Mouse (Mus musculus) neutrophil, adult 5-6 weeks (primary cell): Measurements from ENCODE around the gene Vgf. TPM values are rescaled to one million over a fixed set of nuclear protein-coding genes. Genes with fewer than 3 reads are reported as not detected.

Source experiments
- ATAC-seq: fragments of 151-379, 151-347 bp; 2 replicates; pipeline ENCODE4 v1.8.0; 2017; ENCODE audit warnings: mild to moderate bottlenecking, moderate TSS enrichment; ENCODE audit not compliant: insufficient number of reproducible peaks, poor library complexity, low FRiP score, severe bottlenecking; ENCODE audit errors: extremely low read depth
- total RNA-seq: library from RNA; stranded (forward); fragments of 200-1000 nt; gene quantifications from 2 replicates; pipeline ENCODE4 v1.2.3, GENCODE M21; 2017

Gene Vgf
- total RNA-seq, result not detected in 2 replicates

DNA sequence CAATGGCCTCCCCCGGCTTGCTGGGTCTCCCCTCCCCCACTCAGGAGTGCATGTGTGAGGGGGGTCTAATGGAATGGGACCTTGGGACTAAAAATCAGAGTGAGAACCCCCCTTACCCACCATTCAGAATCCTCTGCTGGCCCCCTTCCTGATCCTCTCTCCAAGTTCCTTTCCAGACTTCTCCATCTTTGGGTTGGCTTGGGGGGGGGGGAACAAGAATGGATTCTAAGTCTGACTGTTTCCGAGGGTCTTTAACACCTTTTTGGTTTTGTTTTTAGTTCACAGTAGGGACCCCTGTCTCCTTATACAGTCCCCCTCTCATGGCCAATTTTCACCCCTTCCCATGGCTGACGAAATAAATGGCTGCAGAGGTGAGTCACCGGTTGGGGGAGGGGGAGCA is at the start of gene Vgf:
Vgf (plus strand) TSS at position 301 of the 400 bp plus-strand sequence.
- no peak for ATAC-seq

GRCm38 (mm10) chr5:136977769-136978168 is 48.4 kb upstream of the Vgf start:
- ATAC-seq, result no peak

DNA sequence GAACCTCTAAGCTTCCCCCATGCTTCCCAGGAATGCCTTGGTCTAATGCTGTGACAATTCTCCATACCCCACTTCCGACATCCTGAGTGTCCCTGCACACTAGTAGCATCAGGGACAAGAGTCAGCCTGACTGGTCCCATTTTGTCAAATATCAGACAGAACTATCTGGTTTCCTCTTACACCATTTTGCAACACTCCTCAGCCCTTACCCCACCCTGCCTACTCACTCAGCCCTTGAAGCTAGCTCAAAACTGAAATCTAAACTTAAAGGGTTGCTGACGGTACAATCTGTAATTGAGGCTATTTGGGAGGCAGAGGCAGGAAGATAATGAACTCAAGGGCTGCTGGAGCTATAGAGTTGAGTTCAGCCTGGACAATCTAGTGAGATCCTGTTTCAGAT is 46.4 kb upstream of the Vgf start:
- no peak for ATAC-seq

DNA sequence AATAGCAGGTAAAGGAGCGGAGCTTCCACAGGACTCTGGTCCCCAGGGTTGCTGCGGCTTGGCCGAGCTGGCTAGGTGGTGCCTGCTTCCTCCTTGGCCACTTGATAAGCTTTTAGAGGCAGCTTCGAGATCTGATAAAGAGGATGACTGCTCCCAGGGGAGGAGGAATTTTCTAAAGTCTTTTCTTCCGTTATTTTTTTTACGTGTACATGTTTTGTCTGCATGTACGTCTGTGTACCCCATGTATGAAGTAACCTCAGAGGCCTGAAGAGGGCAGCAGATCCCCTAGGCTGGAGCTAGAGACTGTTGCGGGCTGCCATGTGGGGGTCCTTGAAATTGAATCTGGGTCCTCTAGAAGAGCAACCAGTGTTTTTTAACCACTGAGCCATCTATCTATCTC is 45.2 kb upstream of the Vgf start:
- ATAC-seq, result no peak

- no peak for ATAC-seq
These were observed 43.8 kb upstream of the Vgf start for GRCm38 (mm10) chr5:136982338-136982930.

DNA sequence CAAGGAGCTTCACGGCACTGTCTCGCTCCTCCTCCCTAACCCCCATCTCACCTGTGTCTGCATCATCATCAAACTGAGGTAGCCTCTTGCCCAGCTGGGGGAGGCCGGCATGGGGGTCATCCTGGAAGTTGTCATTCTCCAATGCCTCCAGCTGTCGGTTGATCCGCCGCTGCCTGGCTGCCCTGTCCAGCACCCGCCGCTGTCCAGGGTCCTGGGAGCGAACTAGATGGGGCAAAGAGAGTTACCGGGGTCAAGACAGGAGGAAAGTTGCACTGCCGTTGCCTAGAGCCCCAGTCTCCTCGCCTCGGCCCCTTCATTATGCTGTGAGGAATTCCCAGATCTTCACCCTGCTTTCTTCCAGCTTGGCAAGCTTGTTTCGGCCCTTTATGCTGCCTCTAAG is 41.4 kb upstream of the Vgf start:
- ATAC-seq, result no peak

DNA sequence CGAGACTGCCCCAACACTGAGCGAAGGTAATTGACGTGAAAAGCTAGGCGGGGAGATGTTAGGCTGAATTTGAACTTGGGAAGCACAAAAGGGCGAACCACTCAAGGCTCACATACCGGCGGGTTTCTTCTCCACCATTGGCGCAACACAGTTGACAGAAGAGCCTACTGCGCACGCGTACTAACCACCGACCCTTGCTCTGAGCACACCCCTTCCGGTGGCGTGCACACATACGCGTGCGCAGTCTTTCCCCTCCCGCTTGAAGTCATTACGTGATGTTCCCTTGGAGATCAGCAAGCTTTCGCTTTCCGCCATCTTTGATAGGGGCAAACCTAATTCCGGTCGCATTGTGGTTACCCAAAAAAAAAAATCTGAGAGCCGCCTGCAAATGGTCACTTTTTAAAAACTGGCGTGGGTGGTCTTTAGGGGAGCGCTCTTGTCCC is 39.5 kb upstream of the Vgf start, which contains the start of gene Plod3:
Plod3 (plus strand) TSS at position 325 of the 443 bp plus-strand sequence.
- ATAC-seq, result peak; percentile 95

- no peak for ATAC-seq
These were observed 38.9 kb upstream of the Vgf start for GRCm38 (mm10) chr5:136987138-136987933.

DNA sequence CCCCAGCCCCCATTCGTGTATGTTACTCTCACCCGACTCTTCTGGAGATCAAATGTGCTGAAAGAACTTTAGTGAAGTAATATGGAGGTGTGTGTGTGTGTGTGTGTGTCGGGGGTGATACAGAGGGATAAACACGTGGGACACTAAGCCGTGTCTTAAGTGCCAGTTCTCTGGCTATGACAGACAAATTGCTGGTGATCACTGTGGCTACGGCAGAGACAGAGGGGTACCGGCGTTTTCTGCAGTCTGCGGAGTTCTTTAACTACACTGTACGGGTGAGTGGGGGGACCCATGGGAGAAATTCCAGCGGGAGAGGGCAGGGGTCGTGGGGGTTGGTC is 38.3 kb upstream of the Vgf start, which contains the start of gene Znhit1:
Znhit1 (minus strand) TSS at position 88 of the 338 bp plus-strand sequence.
- no peak for ATAC-seq

- ATAC-seq, result no peak
These were observed 37.8 kb upstream of the Vgf start for GRCm38 (mm10) chr5:136988420-136988819.

DNA sequence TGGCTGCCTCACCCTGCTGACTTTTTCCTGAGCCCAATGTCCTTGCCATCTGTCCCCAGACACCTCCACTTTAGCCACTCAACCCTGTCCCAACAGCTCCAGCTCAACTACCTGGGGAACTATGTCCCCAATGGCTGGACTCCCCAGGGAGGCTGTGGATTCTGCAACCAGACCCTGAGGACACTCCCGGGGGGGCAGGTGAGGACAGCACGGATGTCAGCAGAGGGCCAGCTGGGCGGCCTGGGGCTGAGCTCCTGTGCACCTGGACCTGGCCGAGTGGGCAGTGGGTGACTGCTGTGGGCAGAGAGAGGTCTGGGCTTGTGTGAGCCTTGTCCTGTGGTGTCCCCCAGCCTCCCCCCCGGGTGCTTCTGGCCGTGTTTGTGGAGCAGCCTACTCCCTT is 36.4 kb upstream of the Vgf start:
- ATAC-seq, result no peak

- ATAC-seq, result no peak
These were observed 26.7 kb upstream of the Vgf start for GRCm38 (mm10) chr5:136999449-136999848.

DNA sequence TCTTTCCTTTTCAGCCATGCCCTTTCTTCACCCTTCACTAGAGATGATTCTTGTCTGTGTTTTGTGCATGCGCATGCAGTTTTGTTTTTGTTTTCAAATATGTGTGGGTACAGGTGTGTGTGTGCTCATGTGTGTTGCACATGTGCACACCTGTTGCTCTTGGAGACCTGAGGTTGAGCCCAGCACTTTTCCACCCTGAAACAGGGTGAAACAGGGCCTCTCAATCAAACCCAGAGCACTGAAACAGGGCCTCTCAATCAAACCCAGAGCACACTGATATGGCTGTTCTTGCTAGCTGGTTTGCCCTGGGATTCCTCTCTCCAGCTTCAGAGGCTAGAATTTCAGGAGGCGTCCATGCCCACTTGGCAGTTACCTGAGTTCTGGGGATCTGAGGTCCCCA is 25.6 kb upstream of the Vgf start:
- no peak for ATAC-seq

- no peak for ATAC-seq
These were observed 18.9 kb upstream of the Vgf start for GRCm38 (mm10) chr5:137007276-137007675.

GRCm38 (mm10) chr5:137009988-137010387 is 16.2 kb upstream of the Vgf start:
- no peak for ATAC-seq

DNA sequence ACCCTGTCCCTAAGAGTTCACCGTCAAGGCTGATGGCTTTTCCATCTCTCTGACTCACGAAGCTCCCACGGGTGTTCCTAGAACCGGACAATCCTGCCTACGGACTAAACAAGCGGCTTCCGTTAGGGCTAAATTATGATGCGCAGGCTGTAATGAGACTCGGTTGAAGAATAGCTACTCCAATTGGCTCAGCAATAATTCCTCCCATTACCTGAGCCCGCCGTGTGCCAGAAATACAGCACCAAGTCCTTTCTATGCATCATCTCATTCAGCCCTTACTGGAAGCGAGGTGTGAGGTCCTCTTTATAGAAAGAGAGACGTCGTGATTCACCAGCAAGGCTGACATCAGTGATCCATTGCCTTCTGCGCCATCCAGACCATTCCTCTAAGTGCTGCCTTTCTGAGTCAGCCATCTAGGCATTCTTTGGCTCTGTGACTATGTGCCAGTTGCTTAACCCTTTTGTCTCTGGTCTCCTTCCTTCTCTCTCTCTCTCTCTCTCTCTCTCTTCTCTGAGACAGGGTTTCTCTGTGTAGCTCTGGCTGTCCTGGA is 13.7 kb upstream of the Vgf start:
- no peak for ATAC-seq

GRCm38 (mm10) chr5:137015913-137016312 is 10.3 kb upstream of the Vgf start:
- ATAC-seq, result no peak

DNA sequence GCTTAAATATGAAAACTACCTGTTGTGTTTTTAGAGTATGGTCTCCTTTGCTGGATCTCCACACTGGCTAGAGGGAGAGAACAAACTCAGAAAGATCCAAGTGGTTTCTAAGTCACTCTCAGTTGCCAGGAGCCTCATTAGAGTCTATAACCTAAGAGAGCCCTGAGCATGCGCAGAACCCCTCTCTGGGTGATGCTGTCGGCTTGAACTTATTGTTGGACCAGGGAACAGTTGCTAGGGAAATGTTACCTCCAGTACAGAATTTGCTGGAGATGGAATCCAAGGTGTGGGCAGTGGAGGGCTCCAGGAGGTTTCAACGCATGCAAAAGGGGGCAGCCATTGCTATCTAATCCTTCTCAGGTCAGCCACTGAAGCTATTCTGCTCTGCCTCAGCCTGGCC is 1.9 kb upstream of the Vgf start:
- no peak for ATAC-seq

DNA sequence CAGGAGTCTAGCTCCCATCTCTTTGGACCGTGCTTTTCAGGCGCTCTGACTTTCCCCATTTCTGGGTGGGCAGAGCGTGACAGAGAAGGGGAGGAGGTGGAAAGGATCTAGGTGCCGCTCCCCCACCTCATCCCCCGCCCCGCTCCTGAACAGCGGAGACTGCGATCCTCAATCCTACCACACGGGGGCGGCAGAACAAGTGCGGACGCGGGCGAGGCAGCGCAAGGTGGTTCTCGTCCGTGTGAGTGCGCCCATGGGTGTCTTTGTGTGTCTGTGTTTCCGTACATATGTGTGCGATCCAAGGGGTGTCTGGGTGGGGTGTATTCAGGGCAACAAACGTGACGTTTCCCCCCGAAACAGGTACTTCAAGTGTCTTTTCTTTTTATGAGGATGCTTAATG is 1.1 kb upstream of the Vgf start:
- ATAC-seq, result peak; percentile 66

GRCm38 (mm10) chr5:137028561-137029272 is 2.5 kb downstream of the Vgf start:
- no peak for ATAC-seq
